Mouse (Mus musculus) heart, embryonic 13.5 days (tissue): ENCODE data around the gene Paf1. TPM values are rescaled to one million over a fixed set of nuclear protein-coding genes. Genes with fewer than 3 reads are reported as not detected.

Experiments used
- ATAC-seq: fragments of 200-750 bp; cut with Nextera tagmentation; 2 replicates; pipeline ENCODE4 v1.8.0; 2017; ENCODE audit warnings: moderate TSS enrichment; ENCODE audit not compliant: insufficient number of reproducible peaks, low FRiP score, low TSS enrichment; ENCODE audit errors: extremely low read depth
- H3K27ac ChIP-seq: fragments of 300-500 bp; sonication (generic); replicated peaks from 2 replicates; pipeline ENCODE4 v1.5.1; 2015; ENCODE audit warnings: moderate library complexity, mild to moderate bottlenecking, inconsistent platforms
- H3K27me3 ChIP-seq: fragments of 300-500 bp; sonication (generic); replicated peaks from 2 replicates; pipeline ENCODE4 v1.6.1; 2015; ENCODE audit warnings: mild to moderate bottlenecking, inconsistent platforms
- H3K36me3 ChIP-seq: fragments of 300-500 bp; sonication (generic); 2 replicates; pipeline ENCODE4 v1.6.1; 2015; ENCODE audit warnings: mild to moderate bottlenecking, inconsistent platforms
- H3K4me1 ChIP-seq: fragments of 300-500 bp; sonication (generic); 2 replicates; pipeline ENCODE4 v1.6.1; 2015; ENCODE audit warnings: inconsistent platforms
- H3K4me2 ChIP-seq: fragments of 300-500 bp; sonication (generic); 2 replicates; pipeline ENCODE4 v1.6.1; 2015; ENCODE audit warnings: inconsistent platforms, mild to moderate bottlenecking, moderate library complexity
- H3K4me3 ChIP-seq: fragments of 300-500 bp; sonication (generic); 2 replicates; pipeline ENCODE4 v1.5.1; 2015; ENCODE audit warnings: moderate library complexity, mild to moderate bottlenecking, inconsistent platforms
- H3K9ac ChIP-seq: fragments of 300-500 bp; sonication (generic); 2 replicates; pipeline ENCODE4 v1.6.1; 2015; ENCODE audit warnings: inconsistent platforms, mild to moderate bottlenecking, moderate library complexity
- H3K9me3 ChIP-seq: fragments of 300-500 bp; sonication (generic); 2 replicates; pipeline ENCODE4 v1.6.1; 2016; ENCODE audit warnings: inconsistent platforms
- WGBS: fragments of 180-500 bp; shearing (Covaris S2); methylation state at CpG from one replicate; pipeline ENCODE4 v1.1.7; 2015; ENCODE audit warnings: mixed read lengths; 5-methylcytosine and 5-hydroxymethylcytosine counted together
- polyA plus RNA-seq: library from polyadenylated mRNA; unstranded; fragments of >200 nt; fragmentation: Nextera tagmentation; extraction: Ambion mirVana; gene quantifications from 2 replicates; pipeline ENCODE4 v1.2.1, GENCODE M21; 2015

The Paf1 gene
- polyA plus RNA-seq, 1 experiment from 2014 or later, result 73.4 TPM

DNA sequence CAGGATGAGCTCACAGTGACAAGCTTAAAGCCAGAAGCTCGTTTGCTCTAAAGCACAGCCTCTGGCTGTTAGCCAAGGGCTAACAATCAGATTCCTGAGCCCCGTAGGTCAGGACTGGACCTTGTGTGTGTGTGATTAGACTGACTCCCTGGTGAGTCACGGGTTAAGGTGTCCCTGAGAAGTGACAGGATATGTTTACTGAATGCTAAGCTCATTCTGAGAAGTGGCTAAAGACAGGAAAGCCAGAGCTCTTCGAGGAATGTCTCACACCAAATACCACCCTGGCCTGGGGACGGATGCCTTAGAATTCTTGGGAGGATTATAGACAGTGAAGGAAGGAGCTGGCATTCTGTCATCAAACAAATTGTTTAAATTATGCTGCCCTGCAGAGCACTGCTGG lies 34.8 kb upstream of the Paf1 start:
- H3K9ac ChIP-seq, result peak overlapping the region; percentile 72
- H3K4me2 ChIP-seq, result peak overlapping the region; percentile 51
- H3K27ac ChIP-seq, result peak overlapping the region; percentile 91
- 0 out of 2 replicates have a peak overlapping the region, but pooled peaks have one; percentile 5 for H3K4me3 ChIP-seq
- H3K4me1 ChIP-seq, result peaks cover 53% of the 10 kb centered on the region
- no peaks in the 10 kb centered on the region for H3K27me3 ChIP-seq
- 1% methylated on average over 5 of the region's 5 CpGs for WGBS
- ATAC-seq, result no peak
- H3K36me3 ChIP-seq, result peaks cover 69% of the 10 kb centered on the region
- H3K9me3 ChIP-seq, result no peaks in the 10 kb centered on the region

DNA sequence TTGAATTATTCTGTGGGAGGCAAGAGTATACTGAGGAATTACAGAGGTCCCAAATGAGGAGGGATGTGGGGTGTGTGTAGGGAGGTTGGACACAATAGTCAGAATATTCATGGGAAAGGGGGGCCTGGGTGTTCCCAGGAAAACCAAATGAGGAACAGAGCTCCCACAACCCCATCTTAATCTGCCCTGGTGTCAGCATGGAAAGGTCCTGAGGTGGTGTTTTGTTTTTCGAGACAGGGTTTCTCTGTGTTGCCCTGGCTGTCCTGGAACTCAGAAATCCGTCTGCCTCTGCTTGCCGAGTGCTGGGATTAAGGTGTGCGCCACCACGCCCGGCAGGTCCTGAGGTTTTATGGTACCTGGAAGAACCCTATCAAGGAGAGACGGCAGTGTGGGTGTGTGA lies 34.3 kb upstream of the Paf1 start:
- H3K9ac ChIP-seq, result peak overlapping the region; percentile 72
- no peak overlapping the region for H3K4me2 ChIP-seq
- 55% methylated on average over 7 of the region's 7 CpGs for WGBS
- peaks cover 53% of the 10 kb centered on the region for H3K4me1 ChIP-seq
- ATAC-seq, result no peak
- no peak overlapping the region for H3K4me3 ChIP-seq
- H3K27me3 ChIP-seq, result no peaks in the 10 kb centered on the region
- H3K9me3 ChIP-seq, result no peaks in the 10 kb centered on the region
- H3K27ac ChIP-seq, result peak overlapping the region; percentile 91
- peaks cover 69% of the 10 kb centered on the region for H3K36me3 ChIP-seq

DNA sequence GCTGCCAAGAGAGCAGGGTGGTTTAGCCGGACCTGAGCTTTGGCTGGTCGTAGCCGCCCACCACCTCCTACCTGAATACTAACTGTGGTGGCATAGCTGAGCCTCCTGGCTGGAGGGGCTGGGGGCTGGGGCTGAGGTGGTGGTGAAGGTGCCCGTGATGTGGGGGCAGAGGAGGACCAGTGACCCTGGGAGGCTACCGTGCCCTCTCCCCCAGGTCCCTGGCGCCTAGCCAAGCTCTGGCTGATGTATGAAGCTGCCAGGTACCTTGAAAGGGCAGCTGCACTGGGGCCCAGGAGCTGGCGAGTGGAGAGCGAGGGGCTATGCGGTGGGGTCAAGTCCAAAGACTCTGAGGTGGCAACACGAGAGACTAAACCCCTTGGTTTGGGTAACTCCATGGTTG lies 32.9 kb upstream of the Paf1 start:
- Histone ChIP-seq H3K9me3 (no peaks in the 10 kb centered on the region), H3K9ac (peak overlapping the region; percentile 30; the same call in 1 of the 2 replicates), H3K4me3 (no peak overlapping the region), H3K4me1 (peaks cover 53% of the 10 kb centered on the region), H3K36me3 (peaks cover 69% of the 10 kb centered on the region), H3K27ac (no peak overlapping the region), H3K27me3 (no peaks in the 10 kb centered on the region), H3K4me2 (no peak overlapping the region)
- ATAC-seq, result no peak
- WGBS, result 76% methylated on average over 10 of the region's 10 CpGs

DNA sequence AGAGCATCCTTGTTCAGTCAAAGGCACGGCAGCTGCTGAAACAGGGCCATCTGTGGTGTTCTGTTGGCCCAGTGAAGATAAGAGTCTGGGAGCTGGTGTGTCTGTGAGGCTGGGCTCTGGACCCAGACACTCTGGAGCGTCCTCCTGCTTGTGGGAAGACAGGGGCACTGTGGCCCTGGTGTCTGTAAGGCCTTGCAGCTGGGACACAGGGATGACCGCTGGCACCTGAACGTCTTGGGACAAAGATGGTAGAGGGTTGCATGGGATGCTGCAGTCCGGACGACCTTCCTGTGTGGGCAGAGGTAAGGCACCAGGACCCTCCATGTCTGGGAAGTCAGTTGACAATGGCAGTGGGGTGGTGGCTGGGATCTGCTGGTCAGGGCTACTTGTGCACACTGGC lies 32.5 kb upstream of the Paf1 start:
- no peaks in the 10 kb centered on the region for H3K27me3 ChIP-seq
- no peaks in the 10 kb centered on the region for H3K9me3 ChIP-seq
- no peak overlapping the region for H3K27ac ChIP-seq
- H3K4me1 ChIP-seq, result peaks cover 53% of the 10 kb centered on the region
- no peak for ATAC-seq
- H3K4me2 ChIP-seq, result no peak overlapping the region
- H3K9ac ChIP-seq, result peak overlapping the region; percentile 30; the same call in 1 of the 2 replicates
- WGBS, result 79% methylated on average over 6 of the region's 6 CpGs
- no peak overlapping the region for H3K4me3 ChIP-seq
- H3K36me3 ChIP-seq, result peaks cover 70% of the 10 kb centered on the region

DNA sequence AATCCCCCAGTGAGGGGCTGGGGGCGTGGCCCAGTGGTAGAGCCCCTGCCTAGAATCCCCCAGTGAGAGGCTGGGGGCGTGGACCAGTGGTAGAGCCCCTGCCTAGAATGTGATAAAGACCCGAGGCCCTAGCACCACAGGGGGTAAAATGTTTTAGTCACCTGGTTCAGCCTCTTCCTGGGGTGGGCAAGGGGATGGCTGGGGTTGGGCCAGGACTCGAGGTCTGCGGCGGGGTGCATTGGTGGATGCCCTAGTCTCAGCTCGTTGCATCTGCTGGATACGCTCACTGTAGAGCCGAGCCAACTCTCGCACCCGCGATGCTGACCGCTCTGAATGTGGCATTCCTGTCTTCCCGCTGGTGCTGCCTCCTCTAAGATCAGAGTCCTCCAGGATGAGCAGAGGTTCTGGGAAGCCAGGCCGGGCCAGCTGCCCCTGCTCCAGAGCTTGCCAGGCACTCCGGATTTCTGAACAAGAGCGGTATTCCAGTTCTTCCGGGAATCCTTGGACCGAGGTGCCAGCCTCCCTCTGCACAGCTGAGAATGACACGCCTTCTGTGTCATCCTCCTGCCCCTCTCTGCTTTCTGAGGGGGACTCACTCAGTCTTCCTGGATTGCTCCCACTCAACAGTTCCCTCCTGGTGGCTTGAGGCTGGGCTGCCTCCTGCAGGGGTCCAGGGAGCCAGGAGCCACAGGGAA lies 31.0 kb upstream of the Paf1 start:
- Histone ChIP-seq H3K27me3 (no peaks in the 10 kb centered on the region), H3K4me3 (no peak overlapping the region), H3K36me3 (peaks cover 84% of the 10 kb centered on the region), H3K4me1 (peaks cover 47% of the 10 kb centered on the region), H3K4me2 (no peak overlapping the region), H3K9ac (peak overlapping the region; percentile 44; the same call in 1 of the 2 replicates), H3K9me3 (no peaks in the 10 kb centered on the region), H3K27ac (peak overlapping the region; percentile 20; the same call in 1 of the 2 replicates)
- 84% methylated on average over 20 of the region's 20 CpGs for WGBS
- no peak for ATAC-seq

DNA sequence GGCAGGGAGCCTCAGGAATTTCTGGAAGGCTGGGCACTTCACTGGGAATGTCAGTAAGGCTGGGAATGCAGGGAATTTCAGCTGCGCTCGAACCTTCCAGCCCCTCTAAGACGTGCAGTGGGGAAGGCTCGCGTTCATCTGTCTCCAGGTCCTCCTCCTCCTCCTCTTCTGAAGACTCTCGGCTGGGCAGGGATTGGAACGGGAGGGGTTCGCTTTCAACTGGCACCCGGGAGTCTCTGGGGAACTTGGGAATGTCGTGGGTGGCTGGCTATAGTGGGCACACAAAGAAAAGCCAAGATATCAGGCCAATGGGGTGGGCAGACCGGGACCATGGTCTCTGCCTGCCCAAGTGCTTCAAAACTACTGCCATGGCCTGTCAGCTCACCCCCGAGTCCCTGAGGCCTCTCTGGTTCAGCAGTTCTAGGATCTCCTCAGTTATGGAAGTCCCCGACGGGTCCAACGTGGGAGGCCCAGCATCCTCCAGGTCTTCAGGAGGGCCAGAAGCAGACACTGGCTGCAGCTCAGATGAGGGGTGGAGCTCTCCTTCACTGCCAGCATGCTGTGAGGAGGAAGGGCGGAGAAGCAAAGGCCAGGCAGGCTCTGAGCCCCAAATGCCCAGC lies 30.2 kb upstream of the Paf1 start:
- Histone ChIP-seq H3K9me3 (no peaks in the 10 kb centered on the region), H3K4me1 (peaks cover 39% of the 10 kb centered on the region), H3K9ac (peak overlapping the region; percentile 44), H3K36me3 (peaks cover 92% of the 10 kb centered on the region), H3K4me2 (no peak overlapping the region), H3K27ac (peak overlapping the region; percentile 20; the same call in 1 of the 2 replicates), H3K4me3 (no peak overlapping the region), H3K27me3 (no peaks in the 10 kb centered on the region)
- no peak for ATAC-seq
- WGBS, result 58% methylated on average over 16 of the region's 16 CpGs

DNA sequence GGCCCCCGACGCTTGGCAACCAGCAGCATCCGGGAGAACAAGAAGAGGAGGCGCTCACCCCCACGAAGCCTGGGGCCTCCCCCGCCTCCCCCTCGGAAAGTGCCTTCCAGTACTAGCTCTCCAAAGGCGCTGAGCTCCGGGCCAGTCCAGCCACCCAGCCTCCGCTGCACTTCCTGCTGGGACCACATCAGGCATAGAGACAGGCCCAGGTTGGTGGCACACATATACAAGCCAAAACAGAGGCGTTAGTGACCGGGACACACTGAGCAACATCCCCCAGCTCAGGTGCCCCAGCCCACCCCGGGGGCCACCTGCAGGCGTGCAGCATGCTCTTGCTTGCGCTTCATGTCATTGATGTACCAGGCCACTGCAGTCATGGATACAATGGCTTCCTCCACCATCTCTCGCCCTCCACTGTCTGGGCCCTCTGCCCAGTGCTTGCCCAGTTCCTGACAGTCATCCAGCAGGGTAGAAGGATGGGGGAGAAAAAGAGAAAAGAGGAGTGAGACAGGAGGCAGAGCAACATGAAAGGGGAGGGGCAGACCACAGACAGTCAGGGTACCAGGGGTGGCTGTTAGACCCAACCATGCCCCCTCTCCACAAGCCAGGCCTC lies 25.0 kb upstream of the Paf1 start:
- H3K27me3 ChIP-seq, result no peaks in the 10 kb centered on the region
- H3K36me3 ChIP-seq, result peaks cover 78% of the 10 kb centered on the region
- ATAC-seq, result no peak
- WGBS, result 87% methylated on average over 16 of the region's 16 CpGs
- H3K9ac ChIP-seq, result no peak overlapping the region
- no peak overlapping the region for H3K4me2 ChIP-seq
- H3K9me3 ChIP-seq, result no peaks in the 10 kb centered on the region
- H3K27ac ChIP-seq, result no peak overlapping the region
- H3K4me1 ChIP-seq, result peaks cover 30% of the 10 kb centered on the region
- H3K4me3 ChIP-seq, result no peak overlapping the region

DNA sequence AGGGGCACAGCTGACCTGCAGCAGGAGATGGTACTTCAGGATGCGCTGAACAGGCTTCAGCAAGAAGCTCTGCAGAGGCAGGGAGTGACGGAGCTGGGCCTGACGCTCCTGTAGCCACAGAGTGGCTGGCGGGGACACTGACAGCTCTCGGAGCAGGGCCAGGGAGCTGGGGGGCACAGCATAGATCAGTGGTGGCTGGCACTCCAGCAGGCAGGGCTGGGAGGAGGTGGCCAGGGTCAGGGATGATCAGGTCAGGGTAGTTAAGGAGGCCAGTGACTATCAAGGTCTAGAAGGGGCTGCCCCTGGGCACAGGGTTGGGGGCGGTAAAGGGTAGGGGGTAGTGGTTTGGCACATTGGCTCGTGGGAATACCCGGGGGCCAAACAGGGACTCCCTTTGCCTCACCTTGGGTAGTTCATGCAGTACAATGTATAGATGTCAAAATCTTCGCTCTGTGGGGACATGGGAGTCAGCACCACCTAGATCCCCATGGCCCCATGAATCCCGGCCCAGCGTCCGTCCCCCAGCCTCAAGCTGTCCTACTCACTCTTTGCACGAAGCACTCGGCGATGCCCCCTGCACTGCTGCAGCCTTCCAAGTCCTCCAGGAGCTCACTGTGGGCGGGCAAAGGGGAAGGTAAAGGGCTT lies 24.4 kb upstream of the Paf1 start:
- Histone ChIP-seq H3K4me1 (peaks cover 28% of the 10 kb centered on the region), H3K9ac (peak overlapping the region; percentile 40; the same call in 1 of the 2 replicates), H3K27ac (no peak overlapping the region), H3K4me2 (no peak overlapping the region), H3K9me3 (no peaks in the 10 kb centered on the region), H3K4me3 (no peak overlapping the region), H3K27me3 (no peaks in the 10 kb centered on the region), H3K36me3 (peaks cover 71% of the 10 kb centered on the region)
- WGBS, result 87% methylated on average over 16 of the region's 16 CpGs
- no peak for ATAC-seq

DNA sequence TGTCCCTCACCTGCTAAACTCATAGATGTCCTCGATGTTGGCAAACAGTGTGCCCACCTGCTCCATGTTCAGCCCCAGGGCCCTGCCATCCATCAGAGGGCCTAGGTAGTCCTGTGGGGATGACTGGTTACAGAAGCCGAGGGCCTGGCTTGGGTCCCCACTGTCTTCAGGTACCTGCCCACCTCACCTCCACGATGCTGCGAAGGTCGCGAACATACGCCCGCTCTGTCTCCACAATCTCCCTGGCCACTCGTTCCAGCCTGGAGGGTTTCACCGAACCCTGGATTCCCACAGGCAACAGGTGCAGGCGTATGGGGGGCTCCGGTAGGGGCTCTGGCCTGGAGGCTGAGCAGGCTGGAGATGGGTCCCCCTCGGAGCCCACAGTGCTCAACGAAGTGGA lies 22.7 kb upstream of the Paf1 start:
- H3K9ac ChIP-seq, result peak overlapping the region; percentile 97
- no peak overlapping the region for H3K27ac ChIP-seq
- WGBS, result 92% methylated on average over 14 of the region's 14 CpGs
- H3K36me3 ChIP-seq, result peaks cover 55% of the 10 kb centered on the region
- H3K4me2 ChIP-seq, result peak overlapping the region; percentile 87
- H3K9me3 ChIP-seq, result no peaks in the 10 kb centered on the region
- peak overlapping the region; percentile 88 for H3K4me3 ChIP-seq
- peaks cover 41% of the 10 kb centered on the region for H3K4me1 ChIP-seq
- ATAC-seq, result no peak
- H3K27me3 ChIP-seq, result no peaks in the 10 kb centered on the region

DNA sequence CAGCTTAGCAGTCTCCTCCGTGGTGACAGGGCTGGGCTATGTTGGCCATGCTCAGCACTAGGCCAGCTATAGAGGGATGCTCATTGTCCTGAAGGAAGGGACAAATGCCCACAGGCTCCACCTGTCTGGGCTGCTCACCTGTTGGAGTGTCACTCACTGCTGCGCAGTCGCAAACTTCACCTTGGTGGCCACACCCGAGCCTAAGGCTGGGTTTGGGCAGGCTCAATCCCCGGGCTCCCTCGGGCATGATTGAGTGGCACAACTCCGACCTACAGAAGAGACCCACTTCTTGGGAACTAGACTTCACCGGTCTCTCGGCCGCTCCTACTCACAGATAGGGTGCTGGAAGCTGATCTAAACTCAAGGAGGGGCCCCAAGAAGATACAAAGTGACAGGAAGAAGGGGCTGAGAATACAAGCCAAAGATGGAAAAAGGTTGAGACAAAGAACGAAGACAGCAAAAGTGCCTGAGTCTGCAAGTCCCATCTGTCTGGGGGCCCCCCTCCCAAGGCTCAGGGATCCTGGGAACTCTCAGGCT lies 21.7 kb upstream of the Paf1 start:
- H3K27ac ChIP-seq, result peak overlapping the region; percentile 96

DNA sequence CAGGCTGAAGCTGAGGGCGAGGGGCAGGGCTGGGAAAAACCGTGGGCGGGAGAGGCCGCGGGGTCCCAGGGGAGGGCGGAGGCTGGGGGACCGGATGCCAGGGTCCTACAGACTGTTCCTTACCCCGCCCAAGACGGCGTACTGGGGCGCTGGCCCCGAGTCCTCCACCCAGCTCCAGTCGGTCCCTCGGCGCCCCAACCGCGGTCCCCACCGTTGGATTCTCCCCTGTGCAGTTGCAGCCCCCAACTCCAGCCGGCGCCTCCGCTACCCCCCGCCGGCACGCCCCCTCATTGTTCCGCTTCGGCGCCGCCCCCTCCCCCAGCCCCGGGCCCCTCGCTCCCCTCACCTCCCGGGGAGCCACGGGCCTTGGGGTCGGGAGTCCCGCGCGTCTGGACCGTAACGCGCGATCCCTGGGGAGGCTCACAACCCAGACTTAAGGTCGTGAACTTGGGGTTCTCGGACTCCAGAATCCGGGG lies 21.2 kb upstream of the Paf1 start:
- under 1% methylated on average over 30 of the region's 43 CpGs for WGBS
- no peaks in the 10 kb centered on the region for H3K27me3 ChIP-seq
- ATAC-seq, result no peak
- peak overlapping the region; percentile 88 for H3K4me3 ChIP-seq
- no peaks in the 10 kb centered on the region for H3K9me3 ChIP-seq
- peaks cover 51% of the 10 kb centered on the region for H3K4me1 ChIP-seq
- H3K4me2 ChIP-seq, result peak overlapping the region; percentile 87
- peak overlapping the region; percentile 97 for H3K9ac ChIP-seq
- H3K27ac ChIP-seq, result peak overlapping the region; percentile 96
- peaks cover 40% of the 10 kb centered on the region for H3K36me3 ChIP-seq

More for the DNA sequence above, 21.7 kb upstream of the Paf1 start:
- no peaks in the 10 kb centered on the region for H3K27me3 ChIP-seq
- peaks cover 45% of the 10 kb centered on the region for H3K36me3 ChIP-seq
- H3K9me3 ChIP-seq, result no peaks in the 10 kb centered on the region
- peak overlapping the region; percentile 97 for H3K9ac ChIP-seq
- 7% methylated on average over 11 of the region's 11 CpGs for WGBS
- H3K4me3 ChIP-seq, result peak overlapping the region; percentile 88
- H3K4me2 ChIP-seq, result peak overlapping the region; percentile 87
- no peak for ATAC-seq
- peaks cover 46% of the 10 kb centered on the region for H3K4me1 ChIP-seq
